Mouse (Mus musculus): ENCODE measurements around the gene Etv6.

- TF ChIP-seq CTCF (IDR thresholded peaks at IDR 0.05; ENCODE audit: low read depth) (no peak), EP300 (optimal IDR thresholded peaks at IDR 0.05) (no peak)
Observed at GRCm38 (mm10) chr6:134120712-134121111, 85.2 kb downstream of the Etv6 start.
